Mouse (Mus musculus): ENCODE measurements at regions not wholly inside any gene's neighbourhood (a gene's known extent, or its start where the extent isn't known, plus 50 kb on each side); places are given as distances from the start of the nearest gene placed in this dataset.

DNA sequence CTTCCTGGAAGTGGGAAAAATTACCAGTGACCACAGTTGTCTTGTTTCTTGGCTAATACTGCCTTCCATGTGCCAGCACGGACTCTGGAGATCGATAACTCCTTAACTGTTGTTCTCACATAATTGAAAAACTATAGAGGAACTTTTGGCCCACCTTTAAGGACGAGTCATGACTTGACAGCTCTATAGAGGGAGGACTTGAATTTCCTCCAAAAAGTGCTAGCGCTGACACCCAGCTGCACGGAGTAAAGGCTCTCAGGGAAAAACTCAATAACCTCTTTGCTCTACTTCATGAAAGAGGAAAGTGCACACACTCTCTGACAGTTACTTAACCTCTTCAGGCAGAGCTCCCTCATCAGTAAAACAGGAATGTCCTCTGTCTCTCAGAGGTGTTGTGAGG is 320.9 kb downstream of the Galc start:
- TF ChIP-seq USF1 (IDR thresholded peaks at IDR 0.05; ENCODE audit: low read depth): no peak
- TF ChIP-seq CTCF (IDR thresholded peaks at IDR 0.05; ENCODE audit: control insufficient read depth, insufficient read depth, insufficient read length): no peak
- TF ChIP-seq MAX (IDR thresholded peaks at IDR 0.05): no peak
- no peak for TF ChIP-seq MYOD1 (IDR thresholded peaks at IDR 0.05; ENCODE audit: control insufficient read depth, insufficient read length, low read depth)
- no peak for TF ChIP-seq MYOG (IDR thresholded peaks at IDR 0.05; ENCODE audit: control insufficient read depth, extremely low read depth, insufficient read length)
